Mouse (Mus musculus) E14TG2a.4 (cell line): Measurements from ENCODE around the gene Wnt10a.

Source experiments
- CTCF ChIP-seq: conservative IDR thresholded peaks from 2 replicates; pipeline ENCODE4 v1.5.1; 2014; ENCODE audit warnings: low read length
- NANOG ChIP-seq: IDR thresholded peaks from 2 replicates; pipeline ENCODE4 v1.6.1; 2014; ENCODE audit warnings: borderline replicate concordance, low read length, mixed read lengths
- POU5F1 ChIP-seq: IDR thresholded peaks from 2 replicates; pipeline ENCODE4 v1.6.1; 2014; ENCODE audit warnings: low read length, borderline replicate concordance

- TF ChIP-seq CTCF = 0 out of 2 replicates have a peak, but pooled peaks have one; percentile 8
- TF ChIP-seq NANOG = peak; percentile 5; the same call in 1 of the 2 replicates
- TF ChIP-seq POU5F1 = no peak
Observed at GRCm38 (mm10) chr1:74802795-74803656, 11.7 kb downstream of the Wnt10a start.
